Mouse (Mus musculus) embryonic facial prominence, embryonic 11.5 days (tissue): ENCODE data around the gene Retreg3. TPM values are rescaled to one million over a fixed set of nuclear protein-coding genes. Genes with fewer than 3 reads are reported as not detected.
"Not testable (repeated sequence)": the region's sequence is repeated elsewhere in the genome, so short reads cannot be mapped to it uniquely, and the experiment has no call there.

Experiments
- ATAC-seq: fragments of 200-750 bp; cut with Nextera tagmentation; replicated peaks from 2 replicates; pipeline ENCODE4 v1.8.0; 2017; ENCODE audit warnings: low read depth; ENCODE audit not compliant: insufficient number of reproducible peaks, low FRiP score, low TSS enrichment
- DNase-seq: peaks from one replicate; pipeline ENCODE4 v3.0.0-alpha.2; 2015; ENCODE audit warnings: low spot score
- H3K27ac ChIP-seq: fragments of 300-500 bp; sonication (generic); replicated peaks from 2 replicates; pipeline ENCODE4 v1.5.1; 2014; ENCODE audit warnings: mild to moderate bottlenecking, low read depth, low read length, control low read depth
- H3K27me3 ChIP-seq: fragments of 300-500 bp; sonication (generic); 2 replicates; pipeline ENCODE4 v1.6.1; 2014; ENCODE audit warnings: mild to moderate bottlenecking, low read length, moderate library complexity, mixed read lengths; ENCODE audit not compliant: control insufficient read depth, insufficient read depth
- H3K36me3 ChIP-seq: fragments of 300-500 bp; sonication (generic); replicated peaks from 2 replicates; pipeline ENCODE4 v1.6.1; 2014; ENCODE audit warnings: low read depth, mild to moderate bottlenecking, low read length, moderate library complexity, mixed read lengths; ENCODE audit not compliant: control insufficient read depth, insufficient read depth
- H3K4me1 ChIP-seq: fragments of 300-500 bp; sonication (generic); 2 replicates; pipeline ENCODE4 v1.6.1; 2014; ENCODE audit warnings: low read length, mixed read lengths; ENCODE audit not compliant: control insufficient read depth, insufficient read depth
- H3K4me2 ChIP-seq: fragments of 300-500 bp; sonication (generic); 2 replicates; pipeline ENCODE4 v1.6.1; 2014; ENCODE audit warnings: low read depth, mild to moderate bottlenecking, control low read depth, low read length, moderate library complexity
- H3K4me3 ChIP-seq: fragments of 300-500 bp; sonication (generic); 2 replicates; pipeline ENCODE4 v1.5.1; 2014; ENCODE audit warnings: low read depth, low read length, control low read depth
- H3K9ac ChIP-seq: fragments of 300-500 bp; sonication (generic); replicated peaks from 2 replicates; pipeline ENCODE4 v1.6.1; 2014; ENCODE audit warnings: mild to moderate bottlenecking, control low read depth, low read length
- H3K9me3 ChIP-seq: fragments of 300-500 bp; sonication (generic); replicated peaks from 2 replicates; pipeline ENCODE4 v1.6.1; 2016; ENCODE audit warnings: mild to moderate bottlenecking, low read length, inconsistent platforms, mixed read lengths; ENCODE audit not compliant: control insufficient read depth
- WGBS: fragments of 180-500 bp; shearing (Covaris S2); extraction: QIAGEN DNeasy Blood & Tissue Kit; methylation state at CpG from one replicate; pipeline ENCODE4 v1.1.7; 2014; 5-methylcytosine and 5-hydroxymethylcytosine counted together
- polyA plus RNA-seq: library from polyadenylated mRNA; unstranded; fragments of >200 nt; fragmentation: Nextera tagmentation; extraction: Ambion mirVana; gene quantifications from 2 replicates; pipeline ENCODE4 v1.2.1, GENCODE M21; 2014

Gene Retreg3
- polyA plus RNA-seq, 1 experiment from 2014 or later = 10.7 TPM

DNA sequence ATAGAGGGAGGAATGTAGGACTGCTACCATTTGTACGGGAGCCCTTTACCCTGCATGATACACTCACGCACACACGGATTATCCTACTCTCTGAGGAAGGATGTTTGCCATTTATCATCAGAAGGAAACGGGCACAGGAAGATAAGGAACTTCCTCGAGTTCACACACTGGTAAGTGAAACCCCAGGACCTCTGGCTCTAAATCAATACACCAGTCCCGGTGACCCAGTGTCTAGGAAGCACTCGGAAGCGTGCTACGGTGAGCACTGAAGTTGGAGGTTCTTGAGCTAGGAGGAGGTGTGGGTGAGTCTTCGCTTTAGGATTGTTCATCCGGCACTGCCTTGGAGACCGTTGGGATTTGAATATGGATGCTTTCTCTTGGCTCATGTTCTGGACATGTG lies 13.3 kb upstream of the Retreg3 start:
- WGBS = 85% methylated on average over 12 of the region's 12 CpGs
- no peak overlapping the region for H3K9ac ChIP-seq
- H3K4me3 ChIP-seq = no peak overlapping the region
- no peaks in the 10 kb centered on the region for H3K36me3 ChIP-seq
- H3K27me3 ChIP-seq = no peaks in the 10 kb centered on the region
- no peak for ATAC-seq
- no peak for DNase-seq
- H3K4me1 ChIP-seq = no peaks in the 10 kb centered on the region
- no peaks in the 10 kb centered on the region for H3K9me3 ChIP-seq
- no peak overlapping the region for H3K4me2 ChIP-seq
- no peak overlapping the region for H3K27ac ChIP-seq

DNA sequence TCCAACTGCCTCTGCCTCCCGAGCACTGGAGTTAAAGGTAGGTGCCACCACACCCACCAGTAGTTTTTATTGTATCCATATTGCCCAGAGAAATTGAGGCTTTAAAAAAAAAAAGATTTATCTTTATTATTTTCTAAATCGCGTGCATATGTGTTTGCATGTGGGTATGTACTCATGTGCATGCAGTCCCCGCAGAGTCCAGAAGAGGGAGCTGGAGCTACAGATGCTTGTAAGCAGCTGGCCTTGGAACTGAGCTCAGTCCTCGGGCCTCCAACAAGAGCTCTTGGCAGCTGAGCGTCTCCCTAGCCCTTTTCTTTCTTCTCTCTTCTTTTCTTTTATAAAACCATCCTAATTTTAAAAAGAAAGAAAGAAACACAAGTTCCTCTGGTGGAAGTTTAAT lies 12.0 kb upstream of the Retreg3 start:
- Histone ChIP-seq H3K9me3 (no peaks in the 10 kb centered on the region), H3K27me3 (no peaks in the 10 kb centered on the region), H3K4me3 (no peak overlapping the region), H3K4me1 (no peaks in the 10 kb centered on the region), H3K4me2 (no peak overlapping the region), H3K27ac (no peak overlapping the region), H3K36me3 (peaks cover under 1% of the 10 kb centered on the region), H3K9ac (no peak overlapping the region)
- ATAC-seq (no peak), DNase-seq (peak; percentile 57)
- WGBS = 85% methylated on average over 6 of the region's 6 CpGs

DNA sequence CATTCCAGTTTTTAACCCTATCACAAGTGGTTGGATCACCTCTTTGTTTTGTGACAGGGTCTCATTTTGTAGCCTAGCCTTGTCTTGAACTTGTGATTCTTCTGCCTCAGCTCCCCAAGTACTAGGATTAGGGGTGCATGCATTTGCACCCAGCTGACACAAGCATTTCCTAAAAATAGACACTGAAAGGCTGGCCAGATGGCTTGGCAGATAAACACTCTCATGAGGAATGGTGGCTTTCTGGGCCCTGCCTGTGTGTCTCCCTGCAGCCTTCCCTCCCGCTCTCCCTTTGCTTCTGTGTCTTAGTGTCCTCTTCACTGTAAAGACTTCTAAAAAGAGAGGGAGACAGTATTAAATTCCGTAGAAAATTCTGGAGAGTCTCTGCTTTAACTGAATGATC lies 11.5 kb upstream of the Retreg3 start:
- Histone ChIP-seq H3K27ac (no peak overlapping the region), H3K36me3 (peaks cover 6% of the 10 kb centered on the region), H3K4me3 (no peak overlapping the region), H3K4me2 (no peak overlapping the region), H3K27me3 (no peaks in the 10 kb centered on the region), H3K4me1 (no peaks in the 10 kb centered on the region), H3K9ac (no peak overlapping the region), H3K9me3 (no peaks in the 10 kb centered on the region)
- ATAC-seq (no peak), DNase-seq (no peak)
- 87% methylated on average over 2 of the region's 2 CpGs for WGBS

DNA sequence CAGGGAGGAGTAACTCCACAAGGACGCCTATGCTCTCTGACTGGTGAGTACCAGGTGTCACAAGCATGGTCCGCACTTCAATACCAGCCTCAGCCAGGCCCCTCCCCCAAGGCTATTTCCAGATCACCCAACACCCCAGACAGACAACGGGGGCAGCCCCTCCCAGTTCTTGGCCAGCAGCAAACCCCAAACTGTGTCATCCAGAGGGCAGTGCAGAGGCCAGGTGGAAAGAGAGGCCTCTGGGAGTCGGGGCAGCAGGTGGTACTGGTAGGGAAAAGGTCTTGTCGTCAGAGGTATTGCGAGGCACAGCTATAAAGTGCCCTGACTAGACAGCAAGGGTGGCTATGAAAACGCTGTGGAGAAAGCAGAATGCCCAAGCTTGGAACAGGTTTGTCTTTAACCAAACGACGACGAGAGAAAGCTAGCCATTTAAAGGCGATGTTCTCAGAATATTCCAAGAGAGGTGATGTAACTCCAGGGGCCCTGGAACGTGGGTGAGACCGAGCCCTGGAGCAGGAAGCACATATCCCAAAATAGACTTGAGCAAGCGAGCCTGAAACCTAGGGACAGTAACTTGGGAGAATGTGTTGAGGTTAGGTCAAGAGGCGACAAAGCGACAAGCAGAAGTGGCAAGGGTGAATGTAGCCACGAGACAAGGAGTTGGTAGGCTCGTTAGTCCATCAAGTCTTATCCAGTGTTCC lies 10.5 kb upstream of the Retreg3 start:
- Histone ChIP-seq H3K9ac (no peak overlapping the region), H3K27me3 (no peaks in the 10 kb centered on the region), H3K27ac (no peak overlapping the region), H3K4me1 (no peaks in the 10 kb centered on the region), H3K36me3 (peaks cover 9% of the 10 kb centered on the region), H3K4me2 (no peak overlapping the region), H3K4me3 (no peak overlapping the region), H3K9me3 (no peaks in the 10 kb centered on the region)
- ATAC-seq (no peak), DNase-seq (no peak)
- WGBS = 54% methylated on average over 18 of the region's 18 CpGs

DNA sequence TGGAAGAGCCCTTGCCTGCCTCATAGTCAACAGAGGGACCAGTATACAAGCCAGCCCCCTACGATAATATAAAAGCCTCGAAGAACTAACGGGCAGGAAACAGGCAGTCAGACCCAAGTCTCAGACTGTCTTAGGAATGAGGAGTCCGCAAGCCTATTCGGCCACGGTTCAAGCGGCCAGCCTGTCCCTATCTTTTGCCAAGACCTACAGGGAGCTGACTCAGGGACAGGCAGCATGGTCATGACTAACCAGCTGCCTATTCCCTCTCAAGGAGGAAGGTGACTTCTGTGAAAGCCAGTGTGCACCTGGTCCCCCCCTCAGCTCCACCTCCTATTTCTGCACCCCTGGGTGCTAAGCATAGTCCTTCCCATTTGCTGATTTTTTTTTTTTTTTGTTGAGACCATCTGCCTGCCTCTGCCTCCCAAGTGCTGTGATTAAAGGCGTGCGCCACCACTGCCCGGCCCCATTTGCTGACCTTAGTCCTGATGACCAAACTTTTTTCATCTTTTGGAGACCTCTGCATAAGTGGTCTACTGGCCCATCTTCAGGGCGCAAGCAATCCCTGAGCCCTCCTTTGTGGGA lies 9.4 kb upstream of the Retreg3 start:
- no peak overlapping the region for H3K9ac ChIP-seq
- WGBS = 83% methylated on average over 11 of the region's 11 CpGs
- H3K27me3 ChIP-seq = no peaks in the 10 kb centered on the region
- DNase-seq = no peak
- no peak overlapping the region for H3K4me2 ChIP-seq
- no peak overlapping the region for H3K4me3 ChIP-seq
- H3K27ac ChIP-seq = no peak overlapping the region
- no peaks in the 10 kb centered on the region for H3K4me1 ChIP-seq
- peaks cover 9% of the 10 kb centered on the region for H3K36me3 ChIP-seq
- ATAC-seq = no peak
- no peaks in the 10 kb centered on the region for H3K9me3 ChIP-seq

DNA sequence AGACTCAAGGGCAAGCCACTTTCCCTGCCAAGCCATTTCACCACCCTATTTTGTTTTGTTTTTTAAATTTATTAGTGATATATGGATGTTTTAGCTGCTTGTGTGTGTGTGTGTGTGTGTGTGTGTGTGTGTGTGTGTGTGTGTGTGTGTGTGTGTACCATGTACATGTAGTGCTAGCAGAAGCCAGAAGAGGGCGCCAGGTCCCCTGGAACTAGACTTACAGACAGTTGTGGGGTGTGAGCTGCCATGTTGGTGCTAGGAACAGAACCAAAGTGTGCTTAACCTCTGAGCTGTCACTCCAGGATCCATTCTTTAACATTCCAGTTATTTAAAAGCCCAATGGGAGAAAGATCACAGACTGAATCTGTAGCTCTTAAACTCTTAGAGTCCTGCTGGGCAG lies 7.4 kb upstream of the Retreg3 start:
- WGBS = 89% methylated on average over 1 of the region's 1 CpGs

DNA sequence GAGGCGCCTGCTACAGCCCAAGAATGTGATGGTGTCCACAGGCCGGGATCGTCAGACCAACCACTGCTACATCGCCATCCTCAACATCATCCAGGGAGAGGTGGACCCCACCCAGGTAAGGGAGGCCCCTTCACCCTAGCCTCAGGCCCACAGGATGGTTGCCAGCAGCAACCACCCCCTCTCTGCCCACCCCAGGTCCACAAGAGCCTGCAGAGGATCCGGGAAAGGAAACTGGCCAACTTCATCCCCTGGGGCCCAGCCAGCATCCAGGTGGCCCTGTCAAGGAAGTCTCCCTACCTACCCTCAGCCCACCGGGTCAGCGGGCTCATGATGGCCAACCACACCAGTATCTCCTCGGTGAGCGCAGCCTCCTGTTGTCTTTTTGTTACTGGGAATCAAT lies 5.3 kb upstream of the Retreg3 start:
- not testable (repeated sequence) for DNase-seq, H3K4me1 ChIP-seq, H3K9ac ChIP-seq, H3K4me2 ChIP-seq, H3K4me3 ChIP-seq, H3K27me3 ChIP-seq, H3K36me3 ChIP-seq, H3K9me3 ChIP-seq, H3K27ac ChIP-seq, ATAC-seq
- WGBS = 96% methylated on average over 7 of the region's 9 CpGs

More for the DNA sequence above, 7.4 kb upstream of the Retreg3 start:
- Histone ChIP-seq H3K9ac (no peak overlapping the region), H3K4me2 (no peak overlapping the region), H3K9me3 (no peaks in the 10 kb centered on the region), H3K27me3 (no peaks in the 10 kb centered on the region), H3K4me3 (no peak overlapping the region), H3K4me1 (no peaks in the 10 kb centered on the region), H3K27ac (no peak overlapping the region), H3K36me3 (peaks cover 9% of the 10 kb centered on the region)
- no peak for ATAC-seq
- DNase-seq = no peak

DNA sequence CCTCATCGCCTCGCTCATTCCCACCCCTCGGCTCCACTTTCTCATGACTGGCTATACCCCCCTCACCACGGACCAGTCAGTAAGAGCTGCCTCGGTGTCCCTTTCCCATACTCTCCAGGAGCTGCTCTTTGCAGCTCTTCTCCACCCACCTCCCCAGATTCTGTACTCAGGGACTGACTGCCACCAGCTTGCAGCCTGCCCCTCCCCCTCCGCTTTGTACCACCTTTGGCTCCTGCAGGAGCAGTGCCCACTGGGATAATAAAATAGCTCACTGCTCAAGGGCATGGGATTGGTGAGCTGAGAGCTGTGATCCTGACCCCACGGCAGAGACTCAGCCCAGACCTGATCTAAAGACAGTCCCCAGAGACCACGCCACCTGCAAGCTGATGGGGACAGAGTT lies 4.8 kb upstream of the Retreg3 start:
- not testable (repeated sequence) for H3K4me3 ChIP-seq, H3K27ac ChIP-seq, H3K27me3 ChIP-seq, H3K36me3 ChIP-seq, H3K4me1 ChIP-seq, DNase-seq, H3K9me3 ChIP-seq, ATAC-seq, H3K4me2 ChIP-seq, H3K9ac ChIP-seq
- 95% methylated on average over 8 of the region's 8 CpGs for WGBS
